Mouse (Mus musculus) Muller cell, postnatal 12 days (primary cell): Measurements from ENCODE around the gene Nup210l.
A peak's percentile ranks its signal among the peaks of the same experiment; 100 is the strongest.

ENCODE experiments used
- DNase-seq: peaks from one replicate; pipeline ENCODE4 v3.0.0-alpha.2; 2015; ENCODE audit errors: inconsistent ontology term

The Nup210l gene

DNA sequence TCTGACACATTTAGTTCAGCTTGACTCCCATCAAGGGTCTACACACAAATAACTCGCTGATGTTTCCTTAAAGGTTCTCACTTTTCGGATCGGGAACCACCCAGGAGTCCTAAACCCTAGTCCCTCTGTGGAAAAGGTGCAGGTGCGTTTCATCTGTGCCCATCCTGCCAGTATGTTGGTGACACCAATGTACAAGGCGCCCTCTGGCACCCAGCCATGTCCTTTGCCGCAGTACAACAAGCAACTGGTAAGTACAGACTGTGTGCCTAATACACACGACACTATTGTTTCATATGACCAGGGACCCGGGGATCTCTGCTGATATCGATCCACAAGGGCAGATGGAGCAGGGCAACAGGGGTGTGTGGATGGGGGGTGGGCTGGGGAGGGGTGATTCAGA, 55.8 kb downstream of the Nup210l start:
- no peak for DNase-seq

DNA sequence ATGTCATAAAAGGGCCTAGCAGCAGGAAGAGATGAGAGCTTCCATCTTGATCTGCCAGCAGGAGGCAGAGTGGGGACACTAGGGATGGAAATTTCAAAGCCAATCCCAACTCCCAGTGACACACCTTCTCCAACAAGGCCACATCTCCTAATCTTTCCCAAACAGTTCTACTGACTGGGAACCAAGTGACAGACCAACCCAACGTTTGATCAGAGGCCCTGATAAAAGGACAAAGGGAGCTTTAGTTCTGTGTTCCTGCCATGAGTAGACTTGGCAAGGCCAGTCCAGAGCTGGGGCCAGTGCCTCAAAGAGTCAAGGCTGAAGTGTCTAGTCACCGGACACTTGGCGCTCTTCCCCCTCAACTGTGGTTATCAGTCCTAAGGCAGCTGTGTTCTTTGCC, 57.6 kb downstream of the Nup210l start:
- DNase-seq = no peak

DNA sequence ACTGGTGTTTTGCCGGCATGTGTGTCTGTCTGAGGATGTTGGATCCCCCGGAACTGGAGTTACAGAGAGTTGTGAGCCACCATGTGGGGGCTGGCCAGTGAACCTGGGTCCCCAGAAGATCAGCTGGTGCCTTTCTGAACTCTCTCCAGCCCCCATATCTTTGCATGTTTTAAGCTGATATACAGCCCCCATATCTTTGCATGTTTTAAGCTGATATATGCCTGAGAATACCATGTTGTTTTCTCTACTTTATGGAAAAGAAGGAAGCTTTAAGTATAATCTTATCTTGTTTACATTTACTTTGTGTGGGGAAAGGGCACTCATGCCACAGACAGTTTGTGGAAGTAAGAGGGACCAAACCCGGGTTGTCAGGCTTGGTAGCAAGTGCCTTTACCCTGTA, 75.6 kb downstream of the Nup210l start:
- DNase-seq = no peak

DNA sequence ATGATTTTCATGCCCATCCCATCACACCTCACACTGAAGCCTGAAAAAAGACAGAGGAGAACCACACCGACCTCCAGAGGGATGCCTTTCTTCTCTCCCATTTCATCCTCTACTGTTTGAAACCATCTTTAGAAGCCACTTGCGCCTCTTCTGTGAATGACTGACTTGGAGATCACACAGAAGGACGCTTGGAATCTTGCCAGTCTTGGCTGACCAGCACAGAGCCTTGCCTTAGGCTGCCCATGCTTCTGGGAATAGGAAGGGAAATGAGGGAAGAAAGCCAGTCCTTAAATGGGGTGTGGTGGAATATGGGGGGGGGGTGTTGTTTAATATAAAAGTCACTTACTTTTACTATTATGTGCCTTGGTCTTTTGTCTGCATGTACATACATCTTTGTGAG, 79.6 kb downstream of the Nup210l start:
- no peak for DNase-seq

DNA sequence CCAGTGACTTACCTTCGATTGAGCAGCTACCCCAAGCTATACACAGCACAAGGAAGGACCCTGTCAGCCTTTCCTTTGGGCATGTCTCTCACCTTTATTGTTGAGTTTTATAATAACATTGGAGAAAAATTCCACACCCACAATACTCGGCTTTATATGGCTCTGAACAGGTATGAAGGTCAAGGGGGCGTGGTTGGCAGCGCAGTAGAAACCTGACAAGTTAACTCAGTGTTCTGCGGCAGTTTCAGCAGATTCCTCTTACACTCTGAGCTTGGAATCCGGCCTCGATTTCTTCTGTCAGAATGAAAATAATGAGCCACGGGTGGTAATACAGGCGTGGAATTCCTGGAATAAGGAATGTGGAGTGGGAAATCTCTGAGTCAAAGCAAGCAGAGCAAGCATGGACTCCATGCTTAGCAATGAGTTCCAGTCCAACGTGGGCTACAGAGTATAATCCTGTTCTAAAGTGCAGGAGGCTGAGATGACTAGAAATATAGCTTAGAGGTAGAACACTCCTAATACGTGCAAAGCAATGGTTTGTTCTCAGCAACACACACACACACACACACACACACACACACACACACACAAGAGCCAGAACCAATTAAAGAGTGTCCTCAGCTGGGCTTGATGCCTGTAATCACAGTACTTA, 87.1 kb downstream of the Nup210l start:
- no peak for DNase-seq

DNA sequence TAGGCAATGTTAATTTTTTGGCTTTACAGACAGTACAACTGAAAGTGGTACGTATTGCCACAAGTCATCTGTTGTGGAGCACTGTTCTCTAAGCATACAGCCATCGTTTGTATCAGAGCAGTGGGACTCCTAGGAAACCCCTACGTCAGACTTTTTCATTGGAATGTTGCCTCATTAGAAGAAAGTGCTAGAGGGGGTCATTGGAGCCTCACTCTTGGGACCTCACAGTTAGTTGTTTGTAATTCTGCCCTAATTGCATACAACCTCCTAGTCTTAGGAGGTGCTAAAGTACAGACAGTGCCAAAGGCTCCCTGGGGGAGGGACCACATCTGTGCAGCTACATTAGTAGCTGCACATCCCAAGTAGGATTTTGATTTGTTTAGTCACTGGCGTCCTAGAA, 90.8 kb downstream of the Nup210l start:
- peak; percentile 52 for DNase-seq

DNA sequence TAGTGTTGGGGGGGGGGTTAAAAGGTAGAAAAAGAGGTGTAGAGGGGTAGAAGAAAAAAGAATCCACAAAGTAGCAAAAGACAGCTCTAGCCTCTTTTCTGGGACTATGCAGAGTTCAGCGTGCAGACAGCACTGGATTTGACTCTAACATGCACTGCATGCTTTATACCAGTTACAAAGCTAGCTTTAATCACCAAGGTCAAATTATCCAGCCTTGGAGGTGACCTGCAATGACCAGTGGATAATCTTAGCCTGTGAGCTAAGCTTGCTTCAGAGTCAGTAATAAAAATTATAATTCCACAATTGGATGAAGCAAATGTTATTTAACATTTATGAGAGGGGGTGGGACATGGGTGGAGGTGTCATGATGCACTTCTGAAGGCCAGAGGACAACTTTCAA, 91.7 kb downstream of the Nup210l start:
- DNase-seq = no peak

DNA sequence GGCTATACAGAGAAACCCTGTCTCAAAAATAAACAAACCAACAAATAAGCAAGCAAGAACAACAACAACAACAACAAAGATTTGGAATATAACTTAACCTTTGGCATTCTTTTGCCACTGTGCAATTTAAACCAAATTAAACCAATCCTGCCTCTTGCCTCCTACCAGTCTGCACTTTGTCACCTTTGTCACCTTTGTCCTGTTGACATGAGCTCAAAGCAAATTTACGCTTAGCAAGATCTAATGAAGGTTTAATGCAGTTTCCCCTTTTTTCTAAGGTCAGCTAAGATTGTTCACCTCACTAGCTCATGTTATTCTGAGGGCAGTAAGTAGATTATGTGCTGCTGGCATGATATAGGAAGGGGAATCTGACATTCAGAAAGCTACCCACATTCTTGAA, 93.6 kb downstream of the Nup210l start:
- no peak for DNase-seq

DNA sequence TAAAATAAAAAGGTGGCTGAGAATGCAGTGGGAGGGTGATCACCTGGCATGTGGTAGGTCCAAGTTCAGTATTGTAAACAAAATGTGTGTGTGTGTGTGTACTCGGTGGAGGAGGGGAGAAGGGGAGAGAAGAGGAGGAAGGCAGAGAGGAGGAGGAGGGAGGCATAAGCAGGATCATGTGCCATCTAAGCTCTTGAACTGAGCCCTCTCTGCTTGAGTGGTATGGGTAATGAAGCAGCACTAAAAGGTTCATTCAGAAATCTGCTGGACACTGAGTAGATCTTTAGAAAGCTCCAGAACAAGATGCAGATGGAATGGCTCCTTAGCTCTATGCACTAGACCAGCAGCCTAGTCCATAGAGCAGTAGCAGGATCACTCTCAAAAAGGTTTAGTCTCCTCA, 99.0 kb downstream of the Nup210l start:
- peak; percentile 25 for DNase-seq

DNA sequence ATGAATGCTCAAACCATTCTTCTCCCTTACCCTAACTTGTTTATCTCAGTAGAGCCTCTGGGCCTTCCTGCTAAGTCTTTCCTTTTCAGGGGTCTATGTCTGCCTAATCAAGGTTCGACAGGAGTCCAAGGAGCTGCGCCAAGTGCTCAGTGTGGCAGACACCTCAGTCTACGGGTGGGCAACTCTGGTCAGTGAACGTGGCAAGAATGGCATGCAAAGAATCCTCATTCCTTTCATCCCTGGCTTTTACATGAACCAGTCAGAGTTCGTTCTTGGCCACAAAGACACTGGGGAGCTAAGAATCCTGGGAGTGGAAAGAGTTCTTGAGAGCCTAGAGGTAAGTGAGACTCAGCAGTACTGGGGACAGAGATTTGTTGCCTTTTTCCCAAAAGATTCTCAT, 99.7 kb downstream of the Nup210l start:
- peak; percentile 91 for DNase-seq

DNA sequence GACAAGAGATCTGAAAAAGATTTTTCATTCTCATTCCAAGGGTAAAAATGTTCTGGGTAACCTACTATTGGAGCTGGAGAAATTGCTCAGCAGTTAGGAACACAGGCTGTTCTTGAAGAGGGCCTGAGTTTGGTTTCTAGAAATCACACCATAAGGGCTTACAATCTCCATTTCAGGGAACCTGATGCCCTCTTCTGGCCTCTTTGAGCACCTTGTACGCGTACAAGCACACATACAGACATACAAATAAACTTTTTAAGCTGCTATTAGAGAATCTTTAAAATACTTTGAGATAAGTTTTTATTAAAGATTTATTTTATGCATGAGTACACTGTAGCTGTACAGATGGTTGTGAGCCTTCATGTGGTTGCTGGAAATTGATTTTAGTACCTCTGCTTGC, 100.7 kb downstream of the Nup210l start:
- no peak for DNase-seq

DNA sequence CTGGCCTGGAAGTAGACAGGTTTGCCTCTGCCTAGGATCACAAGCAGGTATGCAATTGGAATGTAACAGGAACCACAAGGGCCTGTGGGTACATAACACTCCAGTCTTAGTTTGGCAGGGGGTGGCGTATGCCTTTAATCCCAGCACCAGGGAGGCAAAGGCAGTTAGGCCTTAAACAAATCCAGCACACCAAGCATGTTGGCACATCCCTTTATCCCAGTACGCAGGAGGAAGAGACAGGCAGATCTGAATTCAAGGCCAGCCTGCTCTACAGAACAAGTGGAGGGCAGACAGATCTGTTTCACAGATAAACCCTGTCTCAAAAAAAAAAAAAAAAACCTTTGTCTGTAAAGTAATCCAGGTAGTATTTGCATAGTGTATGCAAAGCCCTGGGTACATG, 104.7 kb downstream of the Nup210l start:
- DNase-seq = no peak

DNA sequence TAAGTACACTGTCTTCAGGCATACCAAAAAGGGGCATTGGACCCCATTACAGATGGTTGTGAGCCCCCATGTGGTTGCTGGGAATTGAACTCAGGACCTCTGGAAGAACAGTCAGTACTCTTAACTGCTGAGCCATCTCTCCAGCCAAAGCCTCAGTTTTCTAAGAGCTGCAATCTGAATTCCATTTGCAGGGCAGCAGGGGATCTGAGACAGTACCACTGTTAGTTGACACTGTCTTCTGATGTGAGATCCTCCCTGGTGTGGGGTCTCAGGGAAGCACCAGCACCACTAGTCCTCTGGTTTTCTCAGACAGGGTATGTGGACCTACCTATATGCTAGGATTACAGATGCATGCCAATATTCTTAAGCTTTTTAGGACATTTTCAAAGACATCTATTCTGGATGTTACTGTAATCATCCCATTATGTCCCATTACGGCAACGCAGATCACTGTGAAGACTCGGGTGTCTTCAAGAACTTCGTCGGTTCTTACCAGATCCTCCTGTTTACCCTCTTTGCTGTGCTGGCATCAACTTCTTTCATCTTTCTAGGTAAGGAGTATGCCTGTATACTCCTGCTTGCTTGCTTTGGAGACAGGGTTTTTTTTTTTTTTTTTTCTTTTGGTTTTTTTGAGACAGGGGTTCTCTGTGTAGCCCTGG, 106.1 kb downstream of the Nup210l start:
- DNase-seq = no peak

DNA sequence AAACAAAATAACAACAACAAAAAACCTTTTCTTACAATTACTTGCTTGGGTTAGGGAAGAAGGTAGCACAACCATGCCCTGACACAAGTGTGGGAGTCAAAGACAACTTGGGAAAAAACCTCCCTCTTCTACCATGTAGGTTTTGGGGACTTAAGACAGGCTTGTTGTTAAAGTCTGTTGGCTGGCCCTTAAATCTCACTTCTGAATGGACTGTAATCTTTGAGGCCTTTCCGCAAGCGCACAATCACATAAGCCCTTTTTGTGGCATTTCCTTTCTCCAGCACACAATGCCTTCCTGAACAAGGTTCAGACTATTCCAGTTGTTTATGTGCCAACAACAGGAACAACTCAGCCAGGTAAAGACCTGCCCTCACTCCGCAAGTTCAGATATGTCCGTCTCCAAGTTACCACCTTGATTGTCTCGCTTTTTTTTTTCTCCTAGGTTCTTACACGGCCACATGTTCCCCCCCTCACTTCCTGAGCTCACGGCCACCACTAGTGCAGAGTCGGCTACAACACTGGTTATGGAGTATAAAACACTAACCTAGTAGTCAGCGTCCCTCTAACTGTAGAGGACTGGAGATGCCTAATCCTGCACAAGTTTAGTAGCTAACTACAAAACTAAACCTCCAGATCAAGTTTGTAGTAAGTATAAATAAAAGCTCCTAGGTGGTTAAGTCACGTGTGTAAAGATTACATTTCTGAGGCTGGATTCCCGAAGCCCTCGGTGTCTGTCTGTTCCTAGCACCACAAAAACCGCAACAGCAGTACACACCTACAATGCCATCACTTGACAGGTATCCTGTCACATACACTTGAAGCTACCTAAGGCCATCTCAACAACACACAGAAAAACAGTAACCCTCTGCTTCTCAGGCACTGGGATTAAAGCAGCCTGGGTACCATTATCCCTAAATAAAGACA, 107.8 kb downstream of the Nup210l start:
- no peak for DNase-seq

DNA sequence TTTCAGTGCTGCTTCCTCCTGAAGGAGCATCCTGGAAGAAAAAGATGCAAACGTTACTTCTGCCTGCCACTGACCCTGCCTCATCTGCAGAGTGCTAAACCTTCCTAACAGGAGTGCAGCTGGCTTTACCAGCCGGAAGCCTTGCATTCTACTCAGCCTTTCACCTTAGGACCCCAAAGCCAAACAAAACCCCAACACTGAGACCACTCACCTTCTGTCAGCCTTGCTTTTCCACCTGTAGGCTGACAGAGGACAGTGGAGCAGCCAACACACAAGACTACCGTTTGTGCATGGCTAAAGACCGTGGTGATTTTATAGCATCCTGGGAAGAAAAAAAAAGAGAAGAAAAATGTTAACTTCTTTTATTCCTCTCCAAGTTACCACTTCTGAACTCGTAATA, 108.8 kb downstream of the Nup210l start:
- no peak for DNase-seq

DNA sequence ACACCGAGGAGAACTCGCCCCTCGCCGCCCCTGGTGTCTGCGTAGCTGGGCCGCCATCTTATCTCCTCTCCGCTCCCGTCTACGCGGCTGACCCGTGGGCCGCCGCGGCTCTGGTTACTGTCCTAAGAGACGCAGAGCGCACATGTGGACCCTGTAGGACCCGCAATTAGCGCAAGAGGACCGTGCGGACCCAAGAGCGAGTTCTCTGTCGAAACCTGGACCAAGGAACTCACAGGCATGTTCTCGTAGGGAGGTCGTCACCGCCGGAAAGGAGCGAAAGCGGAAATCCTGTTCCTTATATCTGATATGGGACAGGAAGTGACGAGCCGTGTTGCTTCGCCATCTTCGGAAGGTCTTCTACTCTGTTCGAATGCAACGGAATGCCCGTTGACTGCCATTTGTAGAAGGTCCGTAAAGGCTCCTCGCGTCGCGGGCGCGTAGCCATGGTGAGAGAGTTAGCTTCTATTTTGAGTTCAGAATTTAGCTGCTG, 109.5 kb downstream of the Nup210l start, which contains the start of the genes Rps27 and Rab13:
Rps27 (minus strand) TSS at position 275 of the 490 bp plus-strand sequence.
Rab13 (plus strand) TSS at position 319 of the 490 bp plus-strand sequence.
- peak; percentile 88 for DNase-seq

DNA sequence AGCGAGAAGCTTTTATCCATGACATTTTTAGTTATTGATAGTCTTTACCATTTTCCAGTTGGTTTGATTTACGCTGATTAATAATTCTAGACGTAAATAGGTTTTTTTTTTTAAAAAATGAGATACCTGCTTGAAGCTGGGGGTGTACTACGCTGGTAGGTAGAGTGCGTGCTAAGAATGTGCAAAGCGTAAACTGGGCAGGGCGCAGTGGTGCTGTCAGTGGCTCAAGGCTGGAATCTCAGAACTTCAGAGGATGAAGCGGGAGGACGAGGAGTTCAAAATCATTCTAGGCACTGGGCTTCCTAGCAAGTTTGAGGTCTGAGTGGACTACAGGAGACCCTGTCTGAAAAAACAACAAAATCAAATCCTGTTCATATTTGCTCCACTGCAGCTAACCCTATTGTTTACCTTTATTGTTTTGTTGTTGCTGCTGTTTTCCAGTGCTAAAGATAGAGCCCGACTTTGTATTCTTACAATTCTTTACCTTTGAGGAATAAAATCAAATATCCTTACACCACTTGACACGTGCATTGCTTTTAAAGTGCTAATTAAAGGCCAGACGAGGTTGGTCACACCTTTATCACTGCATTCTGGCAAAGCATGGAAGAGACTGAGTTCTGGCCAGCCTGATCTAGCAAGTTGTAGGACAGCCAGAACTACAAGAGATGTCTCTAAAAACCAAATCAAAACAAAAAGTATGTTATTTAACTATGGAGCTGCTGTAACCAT, 110.2 kb downstream of the Nup210l start:
- no peak for DNase-seq

DNA sequence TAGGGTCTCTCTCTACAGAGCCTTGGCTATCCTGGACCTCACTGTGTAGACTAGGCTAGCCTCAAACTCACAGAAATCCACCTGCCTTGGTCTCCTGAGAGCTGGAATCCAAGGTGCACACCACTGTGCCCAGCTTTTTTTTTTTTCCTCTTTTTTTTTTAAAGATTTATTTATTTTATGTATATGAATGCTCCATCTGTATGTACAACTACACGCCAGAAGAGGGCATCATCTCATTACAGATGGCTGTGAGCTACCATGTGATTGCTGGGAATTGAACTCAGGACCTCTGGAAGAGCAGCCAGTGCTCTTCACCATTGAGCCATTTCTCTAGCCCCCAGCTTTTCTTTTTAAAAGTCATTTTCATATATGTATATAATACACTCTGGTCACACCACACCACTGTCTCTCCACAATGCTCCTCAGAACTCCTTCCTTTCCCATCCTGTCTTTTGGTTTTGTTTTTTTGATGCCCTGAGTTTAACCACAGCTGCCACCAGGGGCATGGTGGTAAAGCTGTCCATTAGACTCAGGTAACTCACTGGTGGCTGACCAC, 112.0 kb downstream of the Nup210l start:
- no peak for DNase-seq

DNA sequence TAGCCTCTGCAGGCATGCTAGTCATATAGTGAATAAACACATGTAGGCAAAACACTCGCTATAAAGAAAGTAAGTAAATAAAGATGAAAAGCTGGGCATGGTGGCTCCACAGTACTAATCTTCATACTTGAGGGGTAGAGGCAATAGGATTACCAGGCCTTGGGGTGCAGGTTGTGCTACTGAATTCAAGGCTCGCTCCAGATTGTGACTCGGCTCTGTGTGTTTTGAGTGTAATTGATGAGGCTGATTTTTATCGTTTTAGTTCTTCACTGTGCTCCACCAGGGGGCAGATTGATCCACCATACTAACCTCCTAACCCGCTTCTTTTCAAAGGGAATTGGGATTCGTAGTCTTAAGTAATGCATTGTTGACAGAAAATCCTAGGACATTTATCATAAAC, 116.2 kb downstream of the Nup210l start:
- DNase-seq = no peak

DNA sequence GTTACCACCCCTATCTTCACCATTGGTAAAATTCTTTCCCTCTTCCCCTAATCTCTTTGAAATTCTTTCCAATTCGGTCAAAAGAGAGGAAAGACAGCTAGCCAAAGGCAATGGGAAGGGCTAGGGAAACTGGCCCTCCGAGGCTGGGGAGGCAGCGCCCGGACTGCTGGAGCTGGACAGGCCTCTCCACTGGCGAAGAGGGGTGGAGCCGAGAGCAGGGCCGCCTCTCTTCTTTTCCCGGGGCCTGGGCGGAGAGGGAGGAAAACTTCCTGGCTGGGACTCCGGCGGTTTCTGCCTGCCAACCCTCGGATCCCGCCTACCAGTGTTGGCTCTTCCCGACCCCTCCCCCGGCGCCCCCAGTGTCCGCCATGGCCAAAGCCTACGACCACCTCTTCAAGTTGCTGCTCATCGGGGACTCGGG, 116.6 kb downstream of the Nup210l start:
- peak; percentile 88 for DNase-seq

DNA sequence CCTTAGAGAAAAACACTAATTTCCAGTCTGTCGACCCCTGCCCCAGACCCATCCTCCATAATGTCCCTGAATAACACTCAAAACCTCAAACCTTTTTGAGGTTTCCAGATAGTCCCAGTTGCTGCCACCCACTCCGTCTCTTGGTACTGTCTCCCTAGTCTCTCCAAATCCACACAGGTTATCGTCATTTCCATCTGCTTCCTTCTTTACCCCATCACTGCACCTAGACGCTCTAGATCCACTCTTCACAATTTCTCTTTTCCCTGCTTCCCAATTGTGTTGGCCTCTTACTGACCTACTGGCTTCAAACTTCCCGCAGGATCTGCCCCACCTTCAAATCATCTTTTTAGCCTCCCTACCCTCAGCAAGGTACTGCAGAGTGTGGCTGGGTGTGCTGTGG, 117.2 kb downstream of the Nup210l start:
- no peak for DNase-seq
